Mouse (Mus musculus): ENCODE measurements around the gene Cryba1.

DNA sequence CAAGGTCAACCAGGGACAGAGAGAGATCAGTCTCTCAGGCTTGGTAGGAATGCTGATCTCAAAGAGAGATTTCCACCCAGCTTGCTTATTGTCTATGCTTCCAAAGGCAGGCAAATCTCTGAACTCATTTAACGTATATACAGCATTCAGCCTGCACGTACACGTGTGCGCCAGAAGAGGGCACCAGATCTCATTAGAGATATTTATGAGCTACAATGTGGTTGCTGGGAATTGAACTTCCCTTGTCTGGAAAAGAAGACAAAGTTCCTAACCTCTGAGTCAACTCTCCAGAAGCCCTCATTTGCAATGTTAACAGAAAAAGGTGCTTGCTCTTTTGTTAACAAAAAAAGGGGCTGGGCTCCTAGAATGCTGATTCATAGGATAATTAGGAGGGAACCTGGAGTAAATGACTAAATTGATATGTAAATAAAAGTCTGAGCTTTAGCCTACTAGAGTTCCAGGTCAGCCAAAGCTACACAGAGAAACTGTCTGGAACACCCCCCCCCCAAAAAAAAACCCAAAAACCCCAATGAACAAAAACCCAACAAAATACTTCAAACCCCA, 51.6 kb downstream of the Cryba1 start:
- TF ChIP-seq CTCF (IDR thresholded peaks at IDR 0.05; ENCODE audit: borderline replicate concordance, insufficient read depth, low read length) (no peak), POLR2A (IDR thresholded peaks at IDR 0.05; ENCODE audit: low read depth, low read length) (no peak)

Data from embryonic fibroblast, embryonic 13.5 days (primary cell).